Mouse (Mus musculus) lung, adult 2 months (tissue): ENCODE results near the gene Ddr1.

Source experiments
- CTCF ChIP-seq: fragments of 200-500 bp; IDR thresholded peaks from 2 replicates; pipeline ENCODE4 v1.5.1; 2011; ENCODE audit warnings: mild to moderate bottlenecking, low read length, control low read depth; ENCODE audit not compliant: insufficient read depth
- POLR2A ChIP-seq: fragments of 200-500 bp; IDR thresholded peaks from 2 replicates; pipeline ENCODE4 v1.6.1; 2011; ENCODE audit warnings: low read depth, mild to moderate bottlenecking, control low read depth, low read length, borderline replicate concordance; ENCODE audit errors: extremely low read depth

GRCm38 (mm10) chr17:35673416-35674035, 30.9 kb downstream of the Ddr1 start, which contains the start of gene Gtf2h4:
- TF ChIP-seq CTCF = no peak
- no peak for TF ChIP-seq POLR2A
